Mouse (Mus musculus) heart, postnatal 0 days (tissue): ENCODE measurements around the gene Ppil1. TPM values are rescaled to one million over a fixed set of nuclear protein-coding genes. Genes with fewer than 3 reads are reported as not detected.
A peak's percentile ranks its signal among the peaks of the same experiment; 100 is the strongest.

Source experiments
- ATAC-seq: fragments of 200-750 bp; cut with Nextera tagmentation; 2 replicates; pipeline ENCODE4 v1.8.0; 2017; ENCODE audit warnings: low read depth, moderate number of reproducible peaks, moderate library complexity; ENCODE audit not compliant: insufficient read depth
- DNase-seq: peaks from one replicate; pipeline ENCODE4 v3.0.0-alpha.2; 2016; ENCODE audit warnings: low spot score
- H3K27ac ChIP-seq: fragments of 300-500 bp; sonication (generic); 2 replicates; pipeline ENCODE4 v1.5.1; 2014; ENCODE audit warnings: low read depth, mild to moderate bottlenecking
- H3K27me3 ChIP-seq: fragments of 300-500 bp; sonication (generic); 2 replicates; pipeline ENCODE4 v1.6.1; 2014; ENCODE audit warnings: low read length, mixed read lengths; ENCODE audit not compliant: control insufficient read depth, insufficient read depth
- H3K36me3 ChIP-seq: fragments of 300-500 bp; sonication (generic); replicated peaks from 2 replicates; pipeline ENCODE4 v1.6.1; 2014; ENCODE audit warnings: low read length, mixed read lengths; ENCODE audit not compliant: control insufficient read depth, insufficient read depth
- H3K4me1 ChIP-seq: fragments of 300-500 bp; sonication (generic); 2 replicates; pipeline ENCODE4 v1.6.1; 2014; ENCODE audit warnings: antibody characterized with exemption; ENCODE audit not compliant: control insufficient read depth, insufficient read depth
- H3K4me2 ChIP-seq: fragments of 300-500 bp; sonication (generic); 2 replicates; pipeline ENCODE4 v1.6.1; 2014; ENCODE audit warnings: low read depth, mild to moderate bottlenecking, low read length, moderate library complexity
- H3K4me3 ChIP-seq: fragments of 300-500 bp; sonication (generic); 2 replicates; pipeline ENCODE4 v1.5.1; 2014; ENCODE audit warnings: low read depth, low read length
- H3K9ac ChIP-seq: fragments of 300-500 bp; sonication (generic); replicated peaks from 2 replicates; pipeline ENCODE4 v1.6.1; 2014; ENCODE audit warnings: low read depth, low read length, mixed read lengths
- H3K9me3 ChIP-seq: fragments of 300-500 bp; sonication (generic); replicated peaks from 2 replicates; pipeline ENCODE4 v1.6.1; 2016; ENCODE audit warnings: low read length; ENCODE audit not compliant: control insufficient read depth
- CTCF ChIP-seq: IDR thresholded peaks from 2 replicates; pipeline ENCODE4 v1.5.1; 2016; ENCODE audit warnings: antibody characterized with exemption, control low read depth, low read depth
- EP300 ChIP-seq: IDR thresholded peaks from 2 replicates; pipeline ENCODE4 v1.6.1; 2016; ENCODE audit warnings: antibody characterized with exemption, low read depth
- WGBS: fragments of 180-500 bp; shearing (Covaris S2); extraction: QIAGEN DNeasy Blood & Tissue Kit; methylation state at CpG from one replicate; pipeline ENCODE4 v1.1.7; 2014; 5-methylcytosine and 5-hydroxymethylcytosine counted together
- polyA plus RNA-seq: library from polyadenylated mRNA; unstranded; fragments of >200 nt; fragmentation: Nextera tagmentation; extraction: Ambion mirVana; gene quantifications from 2 replicates; pipeline ENCODE4 v1.2.1, GENCODE M21; 2015
- total RNA-seq: library from RNA; depleted of rRNA; stranded (reverse); fragments of >200 nt; gene quantifications from 2 replicates; pipeline ENCODE4 v1.2.3, GENCODE M21; 2014; ENCODE audit warnings: low replicate concordance

Ppil1 gene
- total and polyA plus RNA-seq, 2 experiments from 2014 or later = 46.3 to 75.5 TPM

DNA sequence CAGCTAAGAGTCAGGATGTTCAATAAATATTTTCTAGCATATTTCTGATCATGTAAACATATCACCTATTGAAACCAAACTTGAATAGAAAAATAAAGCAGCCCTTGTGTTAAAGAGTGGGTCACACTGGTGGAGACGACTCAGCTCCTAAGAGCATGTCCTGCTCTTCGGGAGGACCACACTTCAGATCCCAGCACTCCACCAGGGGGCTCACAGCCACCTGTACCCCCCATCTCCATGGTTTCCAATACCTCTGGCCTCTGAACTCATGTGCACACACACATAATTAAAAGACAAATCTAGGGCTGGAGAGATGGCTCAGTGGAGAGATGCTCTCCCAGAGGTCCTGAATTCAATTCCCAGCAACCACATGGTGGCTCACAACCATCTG lies 1.7 kb downstream of the Ppil1 start:
- Histone ChIP-seq H3K36me3 (peaks cover 24% of the 10 kb centered on the region), H3K9me3 (no peaks in the 10 kb centered on the region), H3K27ac (no peak overlapping the region), H3K4me1 (peaks cover 24% of the 10 kb centered on the region), H3K27me3 (no peaks in the 10 kb centered on the region), H3K4me2 (peak overlapping the region; percentile 81; the same call in 1 of the 2 replicates), H3K4me3 (no peak overlapping the region), H3K9ac (no peak overlapping the region)
- TF ChIP-seq CTCF (0 out of 2 replicates have a peak, but pooled peaks have one; percentile 2), EP300 (no peak)
- ATAC-seq = no peak
- WGBS = 48% methylated on average over 2 of the region's 2 CpGs
- no peak for DNase-seq

DNA sequence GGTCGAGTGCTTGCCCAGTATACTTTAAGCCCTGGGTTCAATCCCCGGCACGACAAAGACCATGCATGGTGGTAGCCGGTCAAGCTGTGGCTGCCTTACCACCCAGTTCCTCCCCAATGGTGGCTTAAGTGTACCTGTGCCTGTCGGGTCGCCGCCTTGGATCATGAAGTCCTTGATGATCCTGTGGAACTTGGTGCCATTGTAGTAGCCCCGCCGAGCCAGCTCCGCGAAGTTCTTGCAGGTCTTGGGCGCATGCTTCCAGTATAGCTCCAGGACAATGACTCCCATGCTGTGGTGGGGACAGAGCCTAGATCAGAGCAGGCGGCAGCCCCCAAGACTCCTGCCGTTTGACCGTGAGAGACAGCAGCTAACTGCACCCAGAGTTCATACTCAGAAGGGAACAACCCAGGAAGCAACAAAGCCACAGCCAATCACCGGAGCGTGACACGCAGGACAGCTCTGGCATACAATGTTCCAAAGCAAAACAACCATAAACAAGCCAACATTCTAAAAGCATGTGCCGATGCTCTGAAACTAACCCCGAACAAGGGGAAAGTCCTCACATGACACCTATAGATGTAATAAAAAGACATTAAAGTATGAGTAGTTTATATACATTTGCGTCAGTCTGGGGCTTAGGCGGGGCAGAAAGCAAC lies 2.3 kb downstream of the Ppil1 start:
- WGBS = 88% methylated on average over 22 of the region's 22 CpGs
- no peak for ATAC-seq
- Histone ChIP-seq H3K4me1 (peaks cover 25% of the 10 kb centered on the region), H3K4me3 (no peak overlapping the region), H3K36me3 (peaks cover 24% of the 10 kb centered on the region), H3K27ac (no peak overlapping the region), H3K9ac (no peak overlapping the region), H3K9me3 (no peaks in the 10 kb centered on the region), H3K4me2 (peak overlapping the region; percentile 81; the same call in 1 of the 2 replicates), H3K27me3 (no peaks in the 10 kb centered on the region)
- no peak for DNase-seq
- TF ChIP-seq EP300 (no peak), CTCF (no peak)

DNA sequence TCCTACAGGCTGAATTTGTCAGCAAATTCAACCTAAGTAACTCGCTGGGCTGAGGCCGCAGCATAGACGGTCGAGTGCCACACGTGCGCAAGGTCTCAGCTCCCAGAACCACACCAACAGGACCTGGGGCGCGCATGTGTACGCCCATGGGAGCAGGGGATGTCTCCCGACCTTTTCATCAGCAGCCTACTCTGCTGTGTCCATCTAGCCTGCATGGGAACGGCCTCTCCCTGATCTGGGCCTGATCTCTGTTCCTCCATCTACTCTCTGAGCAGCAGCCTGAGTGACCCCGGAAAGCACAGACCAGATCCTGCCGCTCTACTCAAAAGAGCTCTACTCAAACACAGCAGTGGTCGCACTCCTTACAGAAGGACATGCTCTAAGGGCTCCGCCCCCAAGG lies 3.5 kb downstream of the Ppil1 start:
- no peak overlapping the region for H3K4me2 ChIP-seq
- no peak overlapping the region for H3K27ac ChIP-seq
- H3K9ac ChIP-seq = no peak overlapping the region
- H3K4me1 ChIP-seq = peaks cover 36% of the 10 kb centered on the region
- no peaks in the 10 kb centered on the region for H3K27me3 ChIP-seq
- no peak for ATAC-seq
- no peak for DNase-seq
- peaks cover 24% of the 10 kb centered on the region for H3K36me3 ChIP-seq
- no peak overlapping the region for H3K4me3 ChIP-seq
- WGBS = 88% methylated on average over 15 of the region's 15 CpGs
- H3K9me3 ChIP-seq = no peaks in the 10 kb centered on the region
- no peak for TF ChIP-seq CTCF
- TF ChIP-seq EP300 = no peak

DNA sequence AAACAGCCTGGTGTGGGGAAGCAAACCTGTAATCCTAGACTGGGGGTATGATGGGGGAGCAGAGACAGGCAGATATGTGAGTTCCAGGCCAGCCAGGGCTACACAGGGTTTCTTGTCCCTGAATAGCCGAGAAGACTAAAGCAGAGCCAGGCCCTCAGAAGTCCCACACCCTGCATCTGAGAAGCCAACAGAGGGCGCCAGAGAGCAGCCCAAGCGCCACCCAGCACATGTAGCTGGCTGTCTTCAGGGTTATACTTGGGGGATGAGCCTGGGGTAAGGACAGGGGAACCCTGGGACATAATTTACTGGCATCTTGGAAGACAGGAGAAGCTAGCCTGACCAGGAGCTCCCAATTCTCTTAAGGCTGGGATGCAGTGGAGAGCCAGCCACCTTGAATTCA lies 4.5 kb downstream of the Ppil1 start:
- ATAC-seq (0 out of 2 replicates have a peak, but pooled peaks have one; percentile 12), DNase-seq (peak; percentile 79)
- Histone ChIP-seq H3K9me3 (no peaks in the 10 kb centered on the region), H3K36me3 (peaks cover 24% of the 10 kb centered on the region), H3K27me3 (no peaks in the 10 kb centered on the region), H3K4me1 (peaks cover 40% of the 10 kb centered on the region), H3K4me2 (no peak overlapping the region), H3K4me3 (no peak overlapping the region), H3K27ac (0 out of 2 replicates have a peak overlapping the region, but pooled peaks have one; percentile 26), H3K9ac (no peak overlapping the region)
- peak; percentile 94 for TF ChIP-seq CTCF
- no peak for TF ChIP-seq EP300
- WGBS = 9% methylated on average over 3 of the region's 3 CpGs

DNA sequence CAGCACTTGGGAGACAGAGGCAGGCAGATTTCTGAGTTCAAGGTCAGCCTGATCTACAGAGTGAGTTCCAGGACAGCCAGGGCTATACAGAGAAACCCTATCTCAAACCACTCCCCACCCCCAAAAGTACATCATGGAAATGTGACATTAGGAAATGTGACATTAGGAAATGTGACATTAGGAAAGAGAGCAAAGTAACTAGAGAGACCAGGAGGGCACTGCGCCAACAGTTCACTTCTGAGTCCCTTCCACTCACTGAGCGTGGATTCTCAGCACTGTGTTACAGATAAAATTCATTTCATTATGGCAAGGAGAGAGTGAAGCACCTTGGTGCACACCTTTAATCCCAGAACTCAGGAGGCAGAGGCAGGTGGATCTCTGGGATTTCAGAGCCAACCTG lies 5.1 kb downstream of the Ppil1 start:
- DNase-seq (no peak), ATAC-seq (no peak)
- Histone ChIP-seq H3K4me2 (no peak overlapping the region), H3K9ac (no peak overlapping the region), H3K9me3 (no peaks in the 10 kb centered on the region), H3K27ac (no peak overlapping the region; the same call in 1 of the 2 replicates), H3K36me3 (peaks cover 24% of the 10 kb centered on the region), H3K4me3 (no peak overlapping the region), H3K4me1 (peaks cover 46% of the 10 kb centered on the region), H3K27me3 (no peaks in the 10 kb centered on the region)
- TF ChIP-seq CTCF (no peak), EP300 (no peak)
- WGBS = 79% methylated on average over 2 of the region's 2 CpGs
